In the genomic region with DNA sequence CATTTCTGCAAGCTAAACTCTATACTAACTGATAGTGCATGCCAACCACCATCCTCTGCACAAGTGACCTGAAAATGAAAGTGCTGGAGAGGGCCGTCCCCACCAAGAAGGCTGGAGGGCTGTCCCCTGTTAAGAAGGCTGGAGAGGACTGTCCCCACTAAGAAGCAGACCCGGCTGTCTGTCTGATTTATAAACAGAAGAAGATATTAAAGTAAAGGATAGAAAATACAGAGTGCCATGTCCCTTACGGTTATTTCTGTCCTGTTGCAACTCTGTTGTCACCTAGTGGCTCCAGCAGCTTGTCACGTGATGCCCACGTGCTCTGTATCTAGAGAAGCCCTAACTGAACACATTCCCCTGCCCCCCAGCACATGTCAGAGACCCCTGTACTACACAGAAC, we compare ENCODE assay signal across 1 mouse cellular context.
A peak's percentile ranks its signal among the peaks of the same experiment; 100 is the strongest.
TF ChIP-seq lines count a peak whose summit lies in the region.

No protein-coding gene starts in this region.

TF ChIP-seq in CH12.LX, 34 proteins besides CTCF, POLR2A, EP300 and RAD21 (continued from another document):
- TF ChIP-seq MAX (IDR thresholded peaks at IDR 0.05; ENCODE audit: low read length) = peak; percentile 97
- TF ChIP-seq ETS1 (conservative IDR thresholded peaks at IDR 0.05; ENCODE audit: low read depth, low read length) = peak; percentile 65
- peak; percentile 93 for TF ChIP-seq USF2 (conservative IDR thresholded peaks at IDR 0.05; ENCODE audit: low read depth, low read length)
- TF ChIP-seq JUN (IDR thresholded peaks at IDR 0.05; ENCODE audit: insufficient read depth, low read depth, low read length) = no peak
- TF ChIP-seq USF1 (IDR thresholded peaks at IDR 0.05; ENCODE audit: low read depth, low read length) = peak; percentile 88
- peak; percentile 98 for TF ChIP-seq MYC (IDR thresholded peaks at IDR 0.05; ENCODE audit: low read depth, low read length)
- peak; percentile 97 for TF ChIP-seq BHLHE40 (IDR thresholded peaks at IDR 0.05; ENCODE audit: low read depth, low read length)
